Mouse (Mus musculus) liver, embryonic 14.5 days (tissue): ENCODE measurements around the gene Carm1.
A peak's percentile ranks its signal among the peaks of the same experiment; 100 is the strongest.

ENCODE experiments used
- CTCF ChIP-seq: IDR thresholded peaks from 2 replicates; pipeline ENCODE4 v1.5.1; 2016; ENCODE audit warnings: antibody characterized with exemption, low read depth, control low read depth
- EP300 ChIP-seq: IDR thresholded peaks from 2 replicates; pipeline ENCODE4 v1.6.1; 2016; ENCODE audit warnings: antibody characterized with exemption, low read depth

GRCm38 (mm10) chr9:21509772-21510688, 36.7 kb upstream of the Carm1 start, which contains the start of gene Tmed1:
- TF ChIP-seq CTCF (0 out of 2 replicates have a peak, but pooled peaks have one; percentile 5), EP300 (peak; percentile 67)
